Mouse (Mus musculus): ENCODE measurements at regions not wholly inside any gene's neighbourhood (a gene's known extent, or its start where the extent isn't known, plus 50 kb on each side); places are given as distances from the start of the nearest gene placed in this dataset.

DNA sequence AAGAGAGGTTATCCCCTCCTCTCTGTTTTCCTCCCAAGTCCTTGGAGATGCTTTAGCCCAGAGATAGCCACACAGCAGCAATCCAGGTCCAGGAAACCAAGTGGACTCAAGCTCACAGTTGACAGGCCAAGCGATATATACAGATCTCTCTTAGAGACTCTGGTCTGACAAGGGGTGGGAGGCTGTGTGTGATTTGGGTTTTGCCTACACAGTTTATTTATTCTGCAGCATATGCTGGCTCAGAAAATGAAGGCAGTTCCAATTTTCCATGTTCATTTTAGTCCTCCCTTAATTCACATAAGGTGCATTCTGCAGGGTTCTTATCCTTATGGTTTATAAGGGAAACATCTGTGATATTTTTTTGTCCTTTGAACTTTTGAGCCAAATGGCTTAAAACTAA lies 595.0 kb upstream of the Apob start:
- WGBS: 81% methylated on average over 1 of the region's 1 CpGs
- no peaks in the 10 kb centered on the region for H3K9me3 ChIP-seq (ENCODE audit: low read length)
- H3K36me3 ChIP-seq (ENCODE audit: insufficient read depth): no peaks in the 10 kb centered on the region
- TF ChIP-seq CTCF (IDR thresholded peaks at IDR 0.05; ENCODE audit: low read depth): no peak
- ATAC-seq (no peak), DNase-seq (no peak)
- no peaks in the 10 kb centered on the region for H3K27me3 ChIP-seq (ENCODE audit: insufficient read depth, low read length)
- H3K4me1 ChIP-seq (ENCODE audit: insufficient read depth): no peaks in the 10 kb centered on the region
- no peak overlapping the region for H3K4me2 ChIP-seq (ENCODE audit: low read depth)
- H3K27ac ChIP-seq (ENCODE audit: low read depth, low read length): no peak overlapping the region
- H3K9ac ChIP-seq: no peak overlapping the region
- H3K4me3 ChIP-seq (ENCODE audit: low read depth, low read length): no peak overlapping the region

DNA sequence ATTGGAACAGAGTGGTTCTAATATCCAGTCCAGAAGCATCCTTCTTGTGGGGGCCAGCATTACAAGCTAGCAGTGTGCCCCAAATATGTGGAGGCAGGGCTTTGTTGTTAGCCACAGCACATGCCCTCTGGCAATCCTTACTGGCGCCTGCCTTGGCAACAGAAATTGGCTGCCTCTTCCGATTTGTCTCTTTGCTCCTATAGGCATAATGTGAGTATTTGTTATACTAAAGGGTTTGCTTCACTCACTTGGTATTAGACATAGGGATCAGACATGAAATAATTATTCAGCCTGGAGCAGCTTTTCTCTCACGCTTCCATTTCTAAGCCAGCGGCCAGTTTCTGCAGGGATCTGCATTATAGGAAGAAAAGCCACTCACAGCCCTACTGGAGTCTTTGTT lies 573.6 kb upstream of the Apob start:
- H3K4me3 ChIP-seq (ENCODE audit: low read depth, low read length): no peak overlapping the region
- H3K9ac ChIP-seq: no peak overlapping the region
- ATAC-seq: no peak; the same call in 1 of the 2 replicates
- no peak for DNase-seq
- H3K4me2 ChIP-seq (ENCODE audit: low read depth): no peak overlapping the region
- no peaks in the 10 kb centered on the region for H3K9me3 ChIP-seq (ENCODE audit: low read length)
- TF ChIP-seq CTCF (IDR thresholded peaks at IDR 0.05; ENCODE audit: low read depth): no peak
- no peaks in the 10 kb centered on the region for H3K4me1 ChIP-seq (ENCODE audit: insufficient read depth)
- no peaks in the 10 kb centered on the region for H3K27me3 ChIP-seq (ENCODE audit: insufficient read depth, low read length)
- H3K36me3 ChIP-seq (ENCODE audit: insufficient read depth): no peaks in the 10 kb centered on the region
- 34% methylated on average over 4 of the region's 4 CpGs for WGBS
- no peak overlapping the region for H3K27ac ChIP-seq (ENCODE audit: low read depth, low read length)

DNA sequence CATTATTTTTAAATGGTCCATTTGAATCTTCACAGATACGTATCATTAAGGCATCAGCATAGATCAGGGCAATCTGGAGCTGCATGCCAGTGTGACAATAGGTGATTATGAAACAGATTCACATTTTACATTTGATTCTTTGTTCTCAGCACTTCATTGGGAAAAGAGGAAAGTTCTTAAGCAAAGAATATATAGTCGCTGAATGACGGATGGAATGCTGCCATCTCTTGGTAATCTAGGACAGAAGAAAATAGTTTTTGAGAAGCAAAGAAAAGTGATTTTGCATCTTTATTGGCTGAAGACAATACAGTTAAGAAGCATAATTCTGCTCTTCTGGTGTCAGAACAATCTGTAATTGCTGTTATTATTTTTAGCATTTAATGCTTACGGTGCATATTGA lies 565.6 kb upstream of the Apob start:
- peak; percentile 72 for DNase-seq
- H3K9ac ChIP-seq: no peak overlapping the region
- no peaks in the 10 kb centered on the region for H3K36me3 ChIP-seq (ENCODE audit: insufficient read depth)
- H3K27me3 ChIP-seq (ENCODE audit: insufficient read depth, low read length): no peaks in the 10 kb centered on the region
- no peak overlapping the region for H3K4me3 ChIP-seq (ENCODE audit: low read depth, low read length)
- H3K4me1 ChIP-seq (ENCODE audit: insufficient read depth): no peaks in the 10 kb centered on the region
- WGBS: 68% methylated on average over 4 of the region's 4 CpGs
- H3K9me3 ChIP-seq (ENCODE audit: low read length): no peaks in the 10 kb centered on the region
- TF ChIP-seq CTCF (IDR thresholded peaks at IDR 0.05; ENCODE audit: low read depth): peak; percentile 30; the same call in 1 of the 2 replicates
- H3K27ac ChIP-seq (ENCODE audit: low read depth, low read length): no peak overlapping the region
- H3K4me2 ChIP-seq (ENCODE audit: low read depth): no peak overlapping the region
- ATAC-seq: peak; percentile 42; the same call in 1 of the 2 replicates

DNA sequence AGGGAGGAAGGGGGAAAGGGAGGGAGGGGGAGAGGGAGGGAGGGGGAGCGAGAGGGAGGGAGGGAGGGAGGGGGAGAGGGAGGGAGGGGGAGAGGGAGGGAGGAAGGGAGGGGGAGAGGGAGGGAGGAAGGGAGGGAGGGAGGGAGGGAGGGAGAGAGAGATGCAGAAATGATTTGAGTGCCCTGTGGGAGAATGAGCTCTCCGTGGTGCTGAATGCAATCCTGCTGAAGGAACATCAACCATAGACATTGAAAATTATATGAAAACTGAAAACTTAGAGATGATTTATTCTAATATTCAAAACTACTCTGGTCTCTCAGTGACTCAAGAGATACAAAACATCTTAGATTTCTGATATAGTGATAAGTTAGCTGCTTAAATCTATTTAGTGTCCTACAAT lies 557.2 kb upstream of the Apob start:
- Histone ChIP-seq H3K4me1 (ENCODE audit: insufficient read depth) (no peaks in the 10 kb centered on the region), H3K9me3 (ENCODE audit: low read length) (no peaks in the 10 kb centered on the region), H3K4me2 (ENCODE audit: low read depth) (no peak overlapping the region), H3K9ac (no peak overlapping the region), H3K27me3 (ENCODE audit: insufficient read depth, low read length) (no peaks in the 10 kb centered on the region), H3K36me3 (ENCODE audit: insufficient read depth) (no peaks in the 10 kb centered on the region), H3K4me3 (ENCODE audit: low read depth, low read length) (no peak overlapping the region), H3K27ac (ENCODE audit: low read depth, low read length) (no peak overlapping the region)
- DNase-seq: no peak
- TF ChIP-seq CTCF (IDR thresholded peaks at IDR 0.05; ENCODE audit: low read depth): no peak
- no peak for ATAC-seq
- 41% methylated on average over 1 of the region's 2 CpGs for WGBS

DNA sequence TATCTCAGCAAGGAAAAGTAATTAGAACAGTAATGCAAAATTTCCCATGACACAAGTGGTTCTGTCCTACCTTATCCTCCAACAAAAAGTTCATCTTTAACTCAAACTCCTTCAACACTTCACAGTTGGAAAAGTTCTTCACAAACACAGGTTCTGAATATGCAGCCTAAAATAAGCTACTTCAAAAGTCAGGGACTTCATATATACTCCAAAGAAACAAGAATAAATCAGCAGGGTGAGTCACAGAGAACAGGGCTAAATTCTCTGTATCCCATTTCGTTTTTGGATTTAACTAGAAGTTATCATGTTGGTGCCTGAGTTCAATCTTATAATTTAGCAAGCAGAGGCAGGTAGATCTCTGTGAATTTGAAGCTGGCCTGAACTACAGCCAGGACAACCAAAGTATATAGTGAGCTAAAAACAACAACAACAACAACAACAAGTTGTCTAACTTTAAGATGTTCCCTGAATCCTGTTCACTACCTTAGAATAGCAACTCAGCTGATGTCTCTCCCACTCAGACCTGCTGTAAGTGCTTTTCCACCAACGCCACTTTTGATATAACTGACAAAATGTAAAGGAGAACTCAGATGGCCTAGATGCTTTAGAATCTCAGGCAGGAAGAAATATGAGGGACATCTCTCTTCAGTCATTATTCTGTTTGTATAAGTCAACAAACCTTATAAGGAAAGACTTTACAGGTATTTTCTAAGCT lies 555.5 kb upstream of the Apob start:
- ATAC-seq (no peak), DNase-seq (no peak)
- no peaks in the 10 kb centered on the region for H3K36me3 ChIP-seq (ENCODE audit: insufficient read depth)
- H3K9me3 ChIP-seq (ENCODE audit: low read length): no peaks in the 10 kb centered on the region
- H3K4me1 ChIP-seq (ENCODE audit: insufficient read depth): no peaks in the 10 kb centered on the region
- H3K27ac ChIP-seq (ENCODE audit: low read depth, low read length): no peak overlapping the region
- H3K27me3 ChIP-seq (ENCODE audit: insufficient read depth, low read length): no peaks in the 10 kb centered on the region
- H3K9ac ChIP-seq: no peak overlapping the region
- H3K4me2 ChIP-seq (ENCODE audit: low read depth): no peak overlapping the region
- H3K4me3 ChIP-seq (ENCODE audit: low read depth, low read length): no peak overlapping the region
- WGBS: 73% methylated on average over 2 of the region's 2 CpGs
- TF ChIP-seq CTCF (IDR thresholded peaks at IDR 0.05; ENCODE audit: low read depth): no peak

DNA sequence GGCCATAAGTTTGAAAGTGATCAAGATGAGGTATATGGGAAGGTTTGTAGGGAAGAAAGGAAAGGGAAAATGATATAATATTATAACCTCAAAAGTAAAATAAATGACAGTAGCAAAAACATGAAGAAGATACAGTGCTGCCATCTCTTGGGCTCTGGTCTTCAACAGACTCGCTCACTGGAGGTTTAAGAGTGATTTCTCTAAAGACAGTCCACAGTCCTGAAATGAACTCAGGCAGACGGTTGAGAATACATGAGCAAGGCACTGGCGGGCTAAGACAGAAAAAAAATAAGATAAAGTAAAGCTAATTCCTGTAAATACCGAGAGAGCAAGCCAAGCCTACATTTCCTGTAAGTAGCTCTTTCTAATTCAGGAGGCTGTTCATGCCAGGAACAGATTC lies 546.5 kb upstream of the Apob start:
- DNase-seq: no peak

DNA sequence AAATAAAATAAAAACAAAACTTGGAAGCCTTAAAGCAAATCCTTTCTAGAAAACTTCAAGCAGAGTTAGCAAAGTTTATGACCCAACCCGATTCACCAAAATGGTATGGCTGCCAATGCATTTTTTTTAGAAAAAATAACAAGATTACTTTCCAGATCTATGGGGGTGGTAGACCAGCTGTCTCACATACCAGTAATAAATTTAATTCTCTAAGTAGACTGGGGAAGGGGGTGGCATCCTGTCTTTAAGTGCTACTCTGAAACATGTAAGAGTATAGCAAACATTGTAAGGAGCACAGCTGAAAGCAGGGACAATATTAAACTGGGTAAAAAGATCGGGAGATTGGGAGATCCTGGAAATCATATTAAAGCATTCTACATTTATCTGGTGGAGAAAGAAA lies 532.2 kb upstream of the Apob start:
- H3K27ac ChIP-seq (ENCODE audit: low read depth, low read length): no peak overlapping the region
- no peak for TF ChIP-seq CTCF (IDR thresholded peaks at IDR 0.05; ENCODE audit: low read depth)
- no peaks in the 10 kb centered on the region for H3K9me3 ChIP-seq (ENCODE audit: low read length)
- no peak overlapping the region for H3K9ac ChIP-seq
- no peak overlapping the region for H3K4me2 ChIP-seq (ENCODE audit: low read depth)
- no peak for DNase-seq
- no peaks in the 10 kb centered on the region for H3K36me3 ChIP-seq (ENCODE audit: insufficient read depth)
- no peaks in the 10 kb centered on the region for H3K27me3 ChIP-seq (ENCODE audit: insufficient read depth, low read length)
- no peak for ATAC-seq
- H3K4me3 ChIP-seq (ENCODE audit: low read depth, low read length): no peak overlapping the region
- 0 out of 2 replicates have a peak, but pooled peaks cover 1% of the 10 kb centered on the region for H3K4me1 ChIP-seq (ENCODE audit: insufficient read depth)
- WGBS: 87% methylated on average over 2 of the region's 2 CpGs

More for the DNA sequence above, 546.5 kb upstream of the Apob start:
- Histone ChIP-seq H3K9ac (no peak overlapping the region), H3K36me3 (ENCODE audit: insufficient read depth) (no peaks in the 10 kb centered on the region), H3K9me3 (ENCODE audit: low read length) (no peaks in the 10 kb centered on the region), H3K27ac (ENCODE audit: low read depth, low read length) (no peak overlapping the region), H3K4me2 (ENCODE audit: low read depth) (no peak overlapping the region), H3K4me3 (ENCODE audit: low read depth, low read length) (no peak overlapping the region), H3K27me3 (ENCODE audit: insufficient read depth, low read length) (no peaks in the 10 kb centered on the region), H3K4me1 (ENCODE audit: insufficient read depth) (no peaks in the 10 kb centered on the region)
- TF ChIP-seq CTCF (IDR thresholded peaks at IDR 0.05; ENCODE audit: low read depth): 0 out of 2 replicates have a peak, but pooled peaks have one; percentile 10
- WGBS: 70% methylated on average over 4 of the region's 4 CpGs
- no peak for ATAC-seq
